Mouse (Mus musculus) limb, embryonic 11.5 days (tissue): ENCODE data around the gene Gm45062. TPM values are rescaled to one million over a fixed set of nuclear protein-coding genes. Genes with fewer than 3 reads are reported as not detected.

Source experiments
- ATAC-seq: fragments of 200-750 bp; cut with Nextera tagmentation; 2 replicates; pipeline ENCODE4 v1.8.0; 2017; ENCODE audit warnings: low read depth; ENCODE audit not compliant: insufficient number of reproducible peaks, low FRiP score, low TSS enrichment
- DNase-seq: peaks from one replicate; pipeline ENCODE4 v3.0.0-alpha.2; 2015; ENCODE audit warnings: low spot score
- H3K27ac ChIP-seq: fragments of 300-500 bp; sonication (generic); replicated peaks from 2 replicates; pipeline ENCODE4 v1.5.1; 2014; ENCODE audit warnings: low read depth, mild to moderate bottlenecking, low read length
- H3K27me3 ChIP-seq: fragments of 300-500 bp; sonication (generic); 2 replicates; pipeline ENCODE4 v1.6.1; 2014; ENCODE audit warnings: mild to moderate bottlenecking, low read length, mixed read lengths; ENCODE audit not compliant: control insufficient read depth, insufficient read depth
- H3K36me3 ChIP-seq: fragments of 300-500 bp; sonication (generic); 2 replicates; pipeline ENCODE4 v1.6.1; 2014; ENCODE audit warnings: mild to moderate bottlenecking, low read length, moderate library complexity, mixed read lengths; ENCODE audit not compliant: control insufficient read depth, insufficient read depth
- H3K4me1 ChIP-seq: fragments of 300-500 bp; sonication (generic); 2 replicates; pipeline ENCODE4 v1.6.1; 2014; ENCODE audit warnings: low read length, mixed read lengths; ENCODE audit not compliant: control insufficient read depth, insufficient read depth
- H3K4me2 ChIP-seq: fragments of 300-500 bp; sonication (generic); 2 replicates; pipeline ENCODE4 v1.6.1; 2014; ENCODE audit warnings: low read depth, mild to moderate bottlenecking, moderate library complexity; ENCODE audit not compliant: severe bottlenecking
- H3K4me3 ChIP-seq: fragments of 300-500 bp; sonication (generic); 2 replicates; pipeline ENCODE4 v1.5.1; 2014; ENCODE audit warnings: low read depth, low read length
- H3K9ac ChIP-seq: fragments of 300-500 bp; sonication (generic); 2 replicates; pipeline ENCODE4 v1.6.1; 2014; ENCODE audit warnings: mild to moderate bottlenecking, low read length
- H3K9me3 ChIP-seq: fragments of 300-500 bp; sonication (generic); 2 replicates; pipeline ENCODE4 v1.6.1; 2016; ENCODE audit warnings: low read length; ENCODE audit not compliant: control insufficient read depth
- WGBS: fragments of 180-500 bp; shearing (Covaris S2); extraction: QIAGEN DNeasy Blood & Tissue Kit; methylation state at CpG from one replicate; pipeline ENCODE4 v1.1.7; 2014; 5-methylcytosine and 5-hydroxymethylcytosine counted together
- polyA plus RNA-seq: library from polyadenylated mRNA; unstranded; fragments of >200 nt; fragmentation: Nextera tagmentation; extraction: Ambion mirVana; gene quantifications from 2 replicates; pipeline ENCODE4 v1.2.1, GENCODE M21; 2014

Gene Gm45062
- polyA plus RNA-seq, 1 experiment from 2014 or later, result 16.1 TPM

DNA sequence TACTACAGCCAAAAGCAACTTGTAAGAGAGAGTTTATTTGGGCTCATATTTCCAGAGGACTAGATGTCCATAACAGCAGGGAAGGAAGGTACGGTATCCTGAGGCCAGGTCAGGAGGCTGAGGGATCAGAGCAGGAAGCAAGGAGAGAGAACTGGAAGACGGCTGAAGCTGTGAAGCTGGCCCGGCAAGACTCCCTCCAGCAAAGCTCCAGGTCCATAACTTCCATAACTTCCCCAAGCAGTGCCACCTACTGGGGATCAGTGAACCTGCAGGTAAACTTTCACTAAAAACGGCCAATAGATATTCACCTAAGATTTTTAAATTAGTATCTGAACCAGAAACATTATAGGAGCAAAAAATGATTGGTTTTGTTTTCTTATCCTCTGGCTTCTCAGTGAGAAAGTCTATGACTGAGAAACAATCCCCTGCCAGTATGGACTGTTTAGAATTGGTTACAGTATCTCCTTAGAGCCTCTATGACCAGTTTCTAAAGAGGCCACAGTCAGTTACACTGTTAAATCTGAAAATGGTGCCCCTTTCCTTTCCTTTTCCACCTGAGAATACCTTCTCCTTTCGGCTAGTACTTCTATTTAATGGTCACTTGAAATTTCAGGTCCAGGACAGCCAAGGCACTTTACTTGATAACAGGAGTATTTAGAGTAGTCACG lies 15.3 kb downstream of the Gm45062 start:
- no peaks in the 10 kb centered on the region for H3K4me1 ChIP-seq
- no peaks in the 10 kb centered on the region for H3K27me3 ChIP-seq
- peak; percentile 76 for DNase-seq
- H3K27ac ChIP-seq, result no peak overlapping the region
- no peaks in the 10 kb centered on the region for H3K36me3 ChIP-seq
- H3K9ac ChIP-seq, result no peak overlapping the region
- H3K4me3 ChIP-seq, result no peak overlapping the region
- 39% methylated on average over 6 of the region's 6 CpGs for WGBS
- no peaks in the 10 kb centered on the region for H3K9me3 ChIP-seq
- ATAC-seq, result no peak; the same call in 1 of the 2 replicates
- no peak overlapping the region for H3K4me2 ChIP-seq

DNA sequence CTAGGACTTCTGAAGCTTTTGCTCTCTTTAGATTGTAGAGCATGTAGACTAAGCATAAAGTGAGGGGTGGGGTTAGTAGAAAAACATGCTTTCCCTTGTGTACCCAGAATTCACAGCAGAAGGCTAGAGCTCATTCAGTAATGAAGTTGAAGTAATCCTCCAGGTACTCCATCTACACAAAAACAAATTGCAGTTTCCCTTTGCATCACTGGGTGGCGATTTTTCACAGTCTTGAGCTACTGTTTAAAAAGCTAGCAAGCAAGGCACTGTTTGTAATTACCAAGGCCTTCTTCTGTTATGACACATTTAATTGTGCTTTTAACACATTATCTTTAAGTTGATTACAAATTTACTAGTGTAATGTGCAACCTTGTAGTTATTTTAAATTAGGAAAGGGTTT lies 15.8 kb downstream of the Gm45062 start:
- no peak for ATAC-seq
- no peaks in the 10 kb centered on the region for H3K4me1 ChIP-seq
- H3K4me2 ChIP-seq, result no peak overlapping the region
- no peaks in the 10 kb centered on the region for H3K27me3 ChIP-seq
- WGBS, result 7% methylated on average over 1 of the region's 1 CpGs
- H3K36me3 ChIP-seq, result no peaks in the 10 kb centered on the region
- peak; percentile 54 for DNase-seq
- H3K9me3 ChIP-seq, result no peaks in the 10 kb centered on the region
- H3K9ac ChIP-seq, result no peak overlapping the region
- no peak overlapping the region for H3K4me3 ChIP-seq
- H3K27ac ChIP-seq, result no peak overlapping the region

DNA sequence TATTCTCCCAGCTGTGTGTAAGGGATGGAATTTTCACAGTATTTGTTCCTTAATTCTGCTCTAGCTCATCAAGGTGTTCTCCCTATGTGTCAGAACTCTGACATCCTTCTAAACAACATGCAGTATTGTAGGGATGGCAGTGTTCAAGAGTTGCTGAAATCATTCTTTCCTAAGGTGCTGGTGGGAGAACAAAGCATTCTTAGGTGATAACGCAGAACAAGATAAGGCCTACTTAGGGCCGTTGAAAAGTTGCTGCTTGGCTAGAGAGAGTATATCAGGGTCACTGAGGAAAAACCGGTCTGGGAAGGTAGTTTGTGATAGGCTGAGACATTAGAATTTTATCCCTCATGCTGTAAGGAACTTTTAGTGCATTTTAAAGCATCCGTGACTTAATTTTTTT lies 17.2 kb downstream of the Gm45062 start:
- no peak for ATAC-seq
- Histone ChIP-seq H3K9me3 (no peaks in the 10 kb centered on the region), H3K9ac (no peak overlapping the region)

DNA sequence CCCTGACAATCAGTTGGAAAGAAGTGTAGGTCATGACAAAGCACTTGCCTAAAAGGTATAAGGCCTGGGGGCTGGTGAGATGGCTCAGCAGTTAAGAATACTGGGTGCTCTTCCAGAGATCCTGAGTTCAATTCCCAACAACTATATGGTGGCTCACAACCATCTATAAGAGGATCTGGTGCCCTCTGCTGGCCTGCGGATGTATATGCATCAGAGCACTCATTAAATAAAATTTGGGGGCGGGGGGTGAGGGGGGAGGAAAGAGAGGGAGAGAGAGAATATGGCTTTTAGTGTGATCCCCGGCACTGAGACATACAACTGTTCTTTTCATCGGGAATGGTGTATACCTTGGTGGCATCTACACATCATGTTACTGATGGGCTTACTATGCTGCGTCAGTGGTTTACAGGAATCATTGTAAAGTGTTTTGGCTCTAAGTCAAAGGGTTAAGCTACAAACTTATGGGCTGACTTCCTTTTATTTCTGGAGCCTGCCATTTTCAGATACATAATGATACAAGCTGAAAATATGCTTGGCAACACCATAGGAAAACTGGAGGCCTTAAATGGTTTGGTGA lies 19.3 kb downstream of the Gm45062 start:
- 81% methylated on average over 5 of the region's 5 CpGs for WGBS
- H3K4me1 ChIP-seq, result no peaks in the 10 kb centered on the region
- no peaks in the 10 kb centered on the region for H3K36me3 ChIP-seq
- no peaks in the 10 kb centered on the region for H3K27me3 ChIP-seq
- no peaks in the 10 kb centered on the region for H3K9me3 ChIP-seq
- no peak overlapping the region for H3K4me2 ChIP-seq
- H3K4me3 ChIP-seq, result no peak overlapping the region
- DNase-seq, result no peak
- ATAC-seq, result no peak
- no peak overlapping the region for H3K27ac ChIP-seq
- H3K9ac ChIP-seq, result no peak overlapping the region

More for the DNA sequence above, 17.2 kb downstream of the Gm45062 start:
- Histone ChIP-seq H3K36me3 (no peaks in the 10 kb centered on the region), H3K27ac (no peak overlapping the region), H3K27me3 (no peaks in the 10 kb centered on the region), H3K4me2 (no peak overlapping the region), H3K4me3 (no peak overlapping the region), H3K4me1 (no peaks in the 10 kb centered on the region)
- WGBS, result 77% methylated on average over 4 of the region's 4 CpGs
- DNase-seq, result no peak

DNA sequence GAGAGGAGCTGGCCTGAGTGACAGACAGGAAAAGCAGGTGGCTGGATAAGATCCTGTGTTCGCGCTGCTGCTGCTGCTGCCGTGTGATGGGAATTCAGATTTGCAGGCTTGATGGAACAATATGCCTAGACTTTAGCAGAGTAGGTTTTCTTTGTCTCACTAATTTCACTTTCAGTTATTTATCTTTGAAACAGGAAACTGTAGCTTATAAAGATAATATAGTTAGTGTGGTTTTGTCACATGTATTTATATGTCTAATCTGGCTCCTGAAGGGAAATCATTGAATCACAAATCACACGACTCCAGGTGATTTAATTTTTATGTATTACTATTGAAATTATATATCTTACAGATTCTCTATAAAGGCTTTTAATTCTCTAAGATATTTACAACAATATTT lies 24.0 kb downstream of the Gm45062 start:
- no peaks in the 10 kb centered on the region for H3K36me3 ChIP-seq
- no peaks in the 10 kb centered on the region for H3K4me1 ChIP-seq
- H3K9ac ChIP-seq, result no peak overlapping the region
- H3K27ac ChIP-seq, result no peak overlapping the region
- H3K4me2 ChIP-seq, result no peak overlapping the region
- H3K4me3 ChIP-seq, result no peak overlapping the region
- H3K9me3 ChIP-seq, result no peaks in the 10 kb centered on the region
- DNase-seq (no peak), ATAC-seq (no peak)
- H3K27me3 ChIP-seq, result no peaks in the 10 kb centered on the region
- WGBS, result 89% methylated on average over 4 of the region's 4 CpGs

DNA sequence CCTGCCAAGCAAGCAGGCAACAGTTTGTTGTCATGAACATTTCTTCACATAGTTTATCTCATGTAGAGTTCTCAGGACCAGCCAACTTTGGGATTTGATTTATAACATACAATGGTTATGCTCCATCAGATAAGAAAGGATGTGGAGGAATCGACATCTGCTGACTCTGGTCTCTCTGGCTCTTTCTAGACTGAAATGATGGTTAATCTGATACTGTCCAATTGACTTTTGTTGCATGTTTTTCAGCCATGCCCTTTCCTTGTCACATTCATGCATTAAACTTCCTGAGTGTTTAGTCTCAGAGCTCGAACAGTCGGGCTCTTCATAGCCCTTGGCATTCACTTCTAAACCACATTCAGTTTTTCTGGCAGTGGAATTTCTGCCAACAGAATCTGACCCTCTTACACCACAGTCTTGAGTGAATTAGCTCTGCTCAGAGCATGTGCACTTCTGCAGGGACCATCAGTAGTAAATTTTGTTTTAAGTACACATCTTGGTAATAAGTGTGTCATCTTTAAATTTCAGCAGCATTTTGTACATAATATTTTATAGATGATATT lies 26.2 kb downstream of the Gm45062 start:
- no peaks in the 10 kb centered on the region for H3K4me1 ChIP-seq
- H3K9me3 ChIP-seq, result no peaks in the 10 kb centered on the region
- ATAC-seq (no peak), DNase-seq (no peak)
- no peak overlapping the region for H3K4me3 ChIP-seq
- H3K27ac ChIP-seq, result no peak overlapping the region
- no peak overlapping the region for H3K9ac ChIP-seq
- no peaks in the 10 kb centered on the region for H3K36me3 ChIP-seq
- no peak overlapping the region for H3K4me2 ChIP-seq
- WGBS, result 92% methylated on average over 3 of the region's 3 CpGs
- H3K27me3 ChIP-seq, result no peaks in the 10 kb centered on the region

DNA sequence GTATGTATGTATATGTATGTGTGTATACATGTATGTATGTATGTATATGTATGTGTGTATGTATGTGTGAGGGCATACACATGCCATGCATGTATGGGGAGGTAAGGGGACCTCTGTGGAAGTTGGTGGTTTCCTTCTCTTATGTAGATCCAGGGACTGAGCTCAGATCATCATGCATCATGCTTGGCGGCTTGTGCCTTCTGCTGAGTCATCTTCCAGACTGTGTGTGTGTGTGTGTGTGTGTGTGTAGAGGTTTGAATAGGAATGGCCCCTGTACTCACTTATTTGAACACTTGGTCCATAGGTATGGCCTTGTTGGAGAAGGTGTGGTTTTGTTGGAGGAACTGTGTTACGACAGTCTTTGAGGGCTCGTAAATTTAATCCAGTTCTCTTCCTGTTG lies 26.9 kb downstream of the Gm45062 start:
- DNase-seq, result no peak
- Histone ChIP-seq H3K27me3 (no peaks in the 10 kb centered on the region), H3K4me1 (no peaks in the 10 kb centered on the region), H3K9ac (no peak overlapping the region), H3K9me3 (no peaks in the 10 kb centered on the region), H3K36me3 (no peaks in the 10 kb centered on the region), H3K4me2 (no peak overlapping the region), H3K4me3 (no peak overlapping the region), H3K27ac (no peak overlapping the region)
- 90% methylated on average over 3 of the region's 3 CpGs for whole genome bisulfite sequencing
- no peak for ATAC-seq

DNA sequence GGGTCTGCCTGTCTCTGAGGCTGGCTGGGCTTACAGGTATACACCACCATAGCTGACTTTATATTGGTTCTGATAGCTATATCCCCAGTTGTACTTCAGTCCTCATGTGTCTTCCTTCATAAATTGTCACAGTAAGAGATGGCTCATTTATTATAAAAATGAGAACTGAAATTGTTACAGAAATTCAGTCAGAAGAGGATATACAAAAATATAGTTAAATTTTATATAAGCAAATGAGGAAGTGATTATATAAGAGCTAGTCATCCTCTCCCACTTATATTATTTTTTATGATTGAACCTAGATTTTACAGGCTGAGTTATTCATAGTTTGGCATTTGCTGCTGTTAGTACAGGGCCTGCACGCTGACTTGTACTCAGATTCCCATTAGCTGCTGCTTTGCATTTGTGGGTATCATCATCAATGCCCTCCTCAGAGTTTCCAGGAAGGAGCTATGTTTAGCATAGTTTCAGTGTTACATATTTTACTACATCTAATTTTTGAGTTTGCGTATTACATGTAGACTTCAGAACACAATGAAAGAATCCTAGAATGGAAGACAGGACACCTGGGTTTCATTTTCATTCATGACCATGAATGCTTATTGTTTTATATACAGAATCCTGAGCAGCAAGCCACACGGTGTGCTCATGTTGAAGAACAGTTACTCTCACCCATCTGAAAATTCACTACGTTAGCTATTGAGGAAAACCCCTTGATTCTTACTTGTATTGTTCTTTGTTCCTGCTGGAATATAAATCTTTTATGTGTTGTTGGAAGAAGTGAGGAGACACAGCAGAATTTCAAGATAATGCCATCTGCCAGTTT lies 29.7 kb downstream of the Gm45062 start:
- Histone ChIP-seq H3K9ac (no peak overlapping the region), H3K4me3 (no peak overlapping the region), H3K4me2 (no peak overlapping the region), H3K27ac (no peak overlapping the region), H3K27me3 (no peaks in the 10 kb centered on the region), H3K4me1 (no peaks in the 10 kb centered on the region), H3K36me3 (no peaks in the 10 kb centered on the region), H3K9me3 (no peaks in the 10 kb centered on the region)
- WGBS, result 93% methylated on average over 4 of the region's 4 CpGs
- no peak for DNase-seq
- ATAC-seq, result no peak
